Mouse (Mus musculus) right cerebral cortex, postnatal 14 days (tissue): Measurements from ENCODE around the gene Chd3.
"Not testable (repeated sequence)": the region's sequence is repeated elsewhere in the genome, so short reads cannot be mapped to it uniquely, and the experiment has no call there.

ENCODE experiments used
- DNase-seq: peaks from one replicate; pipeline ENCODE4 v3.0.0; 2022

Gene Chd3

GRCm38 (mm10) chr11:69318000-69318399 lies 51.2 kb downstream of the Chd3 start:
- not testable (repeated sequence) for DNase-seq

GRCm38 (mm10) chr11:69316361-69316760 lies 52.8 kb downstream of the Chd3 start:
- no peak for DNase-seq

- no peak for DNase-seq
Measured at GRCm38 (mm10) chr11:69311266-69311665, 57.9 kb downstream of the Chd3 start.

- DNase-seq: no peak
Measured at GRCm38 (mm10) chr11:69306039-69306438, 63.2 kb downstream of the Chd3 start.

- no peak for DNase-seq
Measured at GRCm38 (mm10) chr11:69305291-69305690, 63.9 kb downstream of the Chd3 start.

GRCm38 (mm10) chr11:69302817-69303216 lies 66.4 kb downstream of the Chd3 start:
- DNase-seq: no peak

GRCm38 (mm10) chr11:69298231-69298630 lies 71.0 kb downstream of the Chd3 start:
- DNase-seq: no peak

- no peak for DNase-seq
Measured at GRCm38 (mm10) chr11:69297799-69298198, 71.4 kb downstream of the Chd3 start.

- no peak for DNase-seq
Measured at GRCm38 (mm10) chr11:69295286-69295685, 73.9 kb downstream of the Chd3 start.
